Mouse (Mus musculus): Measurements from ENCODE around the gene Cyp27b1. TPM values are rescaled to one million over a fixed set of nuclear protein-coding genes. Genes with fewer than 3 reads are reported as not detected.

Cyp27b1 gene
- polyA plus RNA-seq, 1 experiment from 2014 or later = not detected

- Histone ChIP-seq H3K27me3 (ENCODE audit: insufficient read depth, low read length) (peaks cover 44% of the 10 kb centered on the region), H3K4me3 (ENCODE audit: low read depth, low read length) (peak overlapping the region; percentile 24)
Measured at GRCm38 (mm10) chr10:127091507-127092396, 43.7 kb downstream of the Cyp27b1 start.

GRCm38 (mm10) chr10:127092742-127093141 is 44.7 kb downstream of the Cyp27b1 start:
- Histone ChIP-seq H3K9ac (no peak overlapping the region), H3K4me3 (ENCODE audit: low read depth, low read length) (no peak overlapping the region), H3K4me2 (no peak overlapping the region), H3K27me3 (ENCODE audit: insufficient read depth, low read length) (peaks cover 44% of the 10 kb centered on the region), H3K9me3 (ENCODE audit: low read depth, low read length) (no peaks in the 10 kb centered on the region), H3K36me3 (ENCODE audit: insufficient read depth) (peaks cover 21% of the 10 kb centered on the region; the same call in 1 of the 2 replicates), H3K4me1 (ENCODE audit: insufficient read depth) (peaks cover 20% of the 10 kb centered on the region), H3K27ac (ENCODE audit: low read depth) (no peak overlapping the region)
- 33% methylated on average over 4 of the region's 4 CpGs for WGBS
- ATAC-seq (ENCODE audit: insufficient read depth) = no peak
- TF ChIP-seq CTCF (IDR thresholded peaks at IDR 0.05; ENCODE audit: low read depth) = no peak
- no peak for DNase-seq

More at GRCm38 (mm10) chr10:127091507-127092396, 43.7 kb downstream of the Cyp27b1 start:
- Histone ChIP-seq H3K4me2 (peak overlapping the region; percentile 50), H3K27ac (ENCODE audit: low read depth) (no peak overlapping the region), H3K36me3 (ENCODE audit: insufficient read depth) (peaks cover 15% of the 10 kb centered on the region; the same call in 1 of the 2 replicates), H3K9me3 (ENCODE audit: low read depth, low read length) (no peaks in the 10 kb centered on the region), H3K4me1 (ENCODE audit: insufficient read depth) (peaks cover 20% of the 10 kb centered on the region), H3K9ac (no peak overlapping the region)
- DNase-seq (no peak), ATAC-seq (ENCODE audit: insufficient read depth) (peak; percentile 13)
- no peak for TF ChIP-seq CTCF (IDR thresholded peaks at IDR 0.05; ENCODE audit: low read depth)
- 8% methylated on average over 48 of the region's 51 CpGs for WGBS

DNA sequence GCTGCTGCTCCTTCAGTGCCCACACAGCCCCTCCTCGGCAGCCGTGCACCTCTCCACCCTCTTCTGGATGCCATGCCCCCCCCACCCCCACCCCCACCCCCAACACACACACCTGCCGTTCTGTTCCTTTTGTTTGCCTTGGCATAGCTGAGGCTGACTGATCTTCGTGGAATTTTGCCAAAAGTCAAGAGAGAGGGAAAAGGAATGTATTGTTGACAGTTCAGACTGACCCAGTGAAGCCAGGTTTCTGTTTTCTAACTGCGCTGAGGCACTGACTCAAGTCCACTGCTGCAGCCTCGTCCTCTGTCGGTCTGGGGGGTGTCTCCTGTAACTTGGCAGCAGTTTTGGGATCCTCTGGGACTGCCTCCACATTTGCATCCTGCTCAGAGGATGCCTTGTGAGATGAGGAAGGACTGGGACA is 46.3 kb downstream of the Cyp27b1 start:
- Histone ChIP-seq H3K9ac (no peak overlapping the region), H3K4me2 (peak overlapping the region; percentile 25; the same call in 1 of the 2 replicates), H3K27me3 (ENCODE audit: insufficient read depth, low read length) (peaks cover 35% of the 10 kb centered on the region), H3K27ac (ENCODE audit: low read depth) (peak overlapping the region; percentile 82), H3K4me3 (ENCODE audit: low read depth, low read length) (no peak overlapping the region), H3K4me1 (ENCODE audit: insufficient read depth) (peaks cover 20% of the 10 kb centered on the region), H3K9me3 (ENCODE audit: low read depth, low read length) (no peaks in the 10 kb centered on the region), H3K36me3 (ENCODE audit: insufficient read depth) (peaks cover 34% of the 10 kb centered on the region)
- peak; percentile 73 for ATAC-seq (ENCODE audit: insufficient read depth)
- 32% methylated on average over 7 of the region's 7 CpGs for WGBS
- TF ChIP-seq CTCF (IDR thresholded peaks at IDR 0.05; ENCODE audit: low read depth) = no peak
- DNase-seq = peak; percentile 84

DNA sequence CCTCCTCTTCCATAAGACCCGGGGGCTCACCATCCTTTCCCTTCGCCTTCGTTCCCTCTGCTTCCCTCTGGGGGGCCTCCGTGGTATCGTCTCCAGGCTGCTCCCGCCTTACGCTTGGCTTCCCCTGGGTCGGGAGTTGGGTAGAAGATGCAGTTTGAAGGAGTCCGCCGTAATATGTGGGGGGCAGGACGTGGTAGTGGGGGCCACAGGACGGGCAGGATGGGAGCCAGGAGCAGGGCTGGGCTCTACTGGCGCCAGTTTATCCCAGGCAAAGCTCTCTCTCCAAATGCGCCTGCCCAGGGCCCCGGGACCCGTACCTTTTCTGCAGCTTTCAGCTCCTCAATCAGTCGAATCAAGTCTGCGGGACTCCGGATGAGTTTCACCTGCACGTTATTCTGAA is 50.5 kb downstream of the Cyp27b1 start:
- Histone ChIP-seq H3K9me3 (ENCODE audit: low read depth, low read length) (no peaks in the 10 kb centered on the region), H3K4me1 (ENCODE audit: insufficient read depth) (0 out of 2 replicates have a peak, but pooled peaks cover 5% of the 10 kb centered on the region), H3K27me3 (ENCODE audit: insufficient read depth, low read length) (no peaks in the 10 kb centered on the region), H3K4me3 (ENCODE audit: low read depth, low read length) (no peak overlapping the region), H3K9ac (no peak overlapping the region), H3K36me3 (ENCODE audit: insufficient read depth) (peaks cover 44% of the 10 kb centered on the region), H3K4me2 (no peak overlapping the region), H3K27ac (ENCODE audit: low read depth) (no peak overlapping the region)
- TF ChIP-seq CTCF (IDR thresholded peaks at IDR 0.05; ENCODE audit: low read depth) = no peak
- no peak for DNase-seq
- ATAC-seq (ENCODE audit: insufficient read depth) = no peak
- WGBS = 83% methylated on average over 20 of the region's 20 CpGs

- Histone ChIP-seq H3K36me3 (ENCODE audit: insufficient read depth) (peaks cover 44% of the 10 kb centered on the region), H3K4me3 (ENCODE audit: low read depth, low read length) (no peak overlapping the region), H3K27ac (ENCODE audit: low read depth) (no peak overlapping the region), H3K4me1 (ENCODE audit: insufficient read depth) (0 out of 2 replicates have a peak, but pooled peaks cover 5% of the 10 kb centered on the region), H3K9ac (no peak overlapping the region), H3K27me3 (ENCODE audit: insufficient read depth, low read length) (no peaks in the 10 kb centered on the region), H3K9me3 (ENCODE audit: low read depth, low read length) (no peaks in the 10 kb centered on the region), H3K4me2 (no peak overlapping the region)
- 76% methylated on average over 10 of the region's 10 CpGs for WGBS
- DNase-seq (no peak), ATAC-seq (ENCODE audit: insufficient read depth) (no peak)
- TF ChIP-seq CTCF (IDR thresholded peaks at IDR 0.05; ENCODE audit: low read depth) = no peak
Measured at GRCm38 (mm10) chr10:127099191-127099590, 51.1 kb downstream of the Cyp27b1 start.

- H3K36me3 ChIP-seq (ENCODE audit: insufficient read depth) = peaks cover 44% of the 10 kb centered on the region
- H3K27me3 ChIP-seq (ENCODE audit: insufficient read depth, low read length) = no peaks in the 10 kb centered on the region
- no peak for TF ChIP-seq CTCF (IDR thresholded peaks at IDR 0.05; ENCODE audit: low read depth)
- H3K9me3 ChIP-seq (ENCODE audit: low read depth, low read length) = no peaks in the 10 kb centered on the region
- 0 out of 2 replicates have a peak, but pooled peaks cover 4% of the 10 kb centered on the region for H3K4me1 ChIP-seq (ENCODE audit: insufficient read depth)
- H3K4me3 ChIP-seq (ENCODE audit: low read depth, low read length) = no peak overlapping the region
- no peak overlapping the region for H3K9ac ChIP-seq
- ATAC-seq (ENCODE audit: insufficient read depth) (no peak), DNase-seq (no peak)
- 89% methylated on average over 15 of the region's 15 CpGs for WGBS
- H3K27ac ChIP-seq (ENCODE audit: low read depth) = no peak overlapping the region
- no peak overlapping the region for H3K4me2 ChIP-seq
Measured at GRCm38 (mm10) chr10:127099868-127100267, 51.8 kb downstream of the Cyp27b1 start.

DNA sequence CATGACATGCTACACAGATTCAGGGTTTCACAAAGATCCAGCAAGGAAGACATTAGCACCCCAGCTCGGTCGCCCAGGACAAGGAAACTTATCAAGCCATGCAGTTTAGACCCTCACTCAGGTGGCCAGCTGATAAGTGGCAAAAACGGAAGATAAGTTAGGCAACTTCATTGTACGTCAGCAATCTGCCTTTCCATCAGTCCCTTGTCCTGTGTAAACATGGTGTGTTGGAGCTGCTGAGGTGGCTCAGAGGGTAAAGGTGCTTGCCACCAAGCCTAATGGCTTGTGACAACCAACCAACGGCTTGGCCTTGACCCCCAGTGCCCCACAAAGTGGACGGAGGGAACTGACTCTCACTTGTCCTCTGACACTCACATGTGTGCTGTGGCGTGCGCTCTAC is 52.4 kb downstream of the Cyp27b1 start:
- H3K4me2 ChIP-seq = no peak overlapping the region
- no peaks in the 10 kb centered on the region for H3K9me3 ChIP-seq (ENCODE audit: low read depth, low read length)
- ATAC-seq (ENCODE audit: insufficient read depth) (no peak), DNase-seq (no peak)
- WGBS = 65% methylated on average over 8 of the region's 8 CpGs
- no peak for TF ChIP-seq CTCF (IDR thresholded peaks at IDR 0.05; ENCODE audit: low read depth)
- H3K36me3 ChIP-seq (ENCODE audit: insufficient read depth) = peaks cover 45% of the 10 kb centered on the region
- H3K9ac ChIP-seq = no peak overlapping the region
- no peak overlapping the region for H3K27ac ChIP-seq (ENCODE audit: low read depth)
- no peaks in the 10 kb centered on the region for H3K4me1 ChIP-seq (ENCODE audit: insufficient read depth)
- no peak overlapping the region for H3K4me3 ChIP-seq (ENCODE audit: low read depth, low read length)
- no peaks in the 10 kb centered on the region for H3K27me3 ChIP-seq (ENCODE audit: insufficient read depth, low read length)

All from lung, embryonic 14.5 days (tissue).